Mouse (Mus musculus) testis, postnatal 14 days (tissue): ENCODE data around the gene Rgs7.

ENCODE experiments used
- DNase-seq: peaks from one replicate; pipeline ENCODE4 v3.0.0; 2021; ENCODE audit warnings: low spot score

Rgs7 gene

GRCm38 (mm10) chr1:175307604-175308003, 184.7 kb downstream of the Rgs7 start:
- no peak for DNase-seq

GRCm38 (mm10) chr1:175300895-175301294, 191.4 kb downstream of the Rgs7 start:
- DNase-seq = no peak

GRCm38 (mm10) chr1:175300404-175300803, 191.9 kb downstream of the Rgs7 start:
- no peak for DNase-seq

GRCm38 (mm10) chr1:175299603-175300397, 192.5 kb downstream of the Rgs7 start:
- no peak for DNase-seq

GRCm38 (mm10) chr1:175296906-175297305, 195.4 kb downstream of the Rgs7 start:
- DNase-seq = no peak

- no peak for DNase-seq
These were observed 202.2 kb downstream of the Rgs7 start for GRCm38 (mm10) chr1:175290072-175290471.

GRCm38 (mm10) chr1:175262341-175262740, 230.0 kb downstream of the Rgs7 start:
- no peak for DNase-seq

DNA sequence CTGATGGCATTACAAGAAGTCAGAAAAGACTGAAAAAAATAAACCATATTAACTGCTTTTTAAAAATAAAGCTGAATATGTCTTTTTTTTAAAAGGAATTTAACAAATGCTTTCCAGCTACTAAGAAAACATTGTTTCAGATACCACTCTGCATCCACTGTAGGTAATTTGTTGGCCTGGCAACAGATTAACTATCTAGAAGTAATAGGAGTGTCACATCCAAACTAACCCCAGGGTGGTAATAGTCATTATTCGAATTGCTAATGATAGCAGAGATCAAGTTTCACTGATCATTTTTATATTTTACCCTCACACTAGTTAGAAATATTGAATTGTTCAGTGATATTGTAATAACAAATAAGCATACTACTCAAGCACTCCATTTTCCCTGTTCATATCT, 232.9 kb downstream of the Rgs7 start:
- no peak for DNase-seq

DNA sequence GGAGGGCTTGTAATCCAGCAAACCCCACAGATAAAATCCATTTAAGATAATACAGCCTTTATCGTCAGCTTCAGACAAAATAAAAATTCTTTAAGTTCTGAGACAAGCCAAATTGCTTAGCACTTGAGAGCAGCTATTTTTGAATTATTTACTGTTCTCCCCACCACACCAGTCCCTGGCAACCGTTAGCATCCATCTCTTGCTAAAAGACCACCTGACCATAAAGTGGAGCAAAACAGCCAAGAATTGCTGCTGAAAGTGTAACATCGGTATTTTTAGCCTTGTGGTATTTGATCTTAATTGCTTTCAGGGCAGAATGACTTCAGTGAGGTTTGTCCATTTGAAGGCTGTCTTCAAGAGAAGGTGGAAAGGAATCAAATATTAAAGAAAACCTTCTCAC, 237.1 kb downstream of the Rgs7 start:
- no peak for DNase-seq

GRCm38 (mm10) chr1:175254724-175255123, 237.6 kb downstream of the Rgs7 start:
- DNase-seq = no peak

GRCm38 (mm10) chr1:175242135-175242534, 250.2 kb downstream of the Rgs7 start:
- no peak for DNase-seq

DNA sequence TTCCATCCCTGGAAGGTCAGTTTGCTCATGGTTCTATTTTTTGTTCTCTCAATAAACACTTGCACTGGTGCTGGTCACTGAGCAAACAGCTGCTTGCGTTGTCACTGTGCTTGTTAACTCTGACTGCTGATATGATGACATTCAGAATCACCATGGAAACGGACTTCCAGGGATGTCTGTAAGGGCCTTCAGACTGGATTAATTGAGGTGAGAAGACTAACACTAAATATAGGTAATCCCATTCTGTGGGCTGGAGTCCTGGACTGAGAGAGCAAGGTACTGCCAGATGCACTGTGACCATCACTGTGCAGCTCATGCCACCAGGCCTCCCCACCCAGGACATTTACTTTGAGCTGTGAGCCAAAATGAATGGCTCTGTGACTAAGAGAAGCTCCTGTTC, 252.2 kb downstream of the Rgs7 start:
- no peak for DNase-seq

GRCm38 (mm10) chr1:175221593-175222500, 270.5 kb downstream of the Rgs7 start:
- no peak for DNase-seq

GRCm38 (mm10) chr1:175219563-175219962, 272.7 kb downstream of the Rgs7 start:
- DNase-seq = no peak

DNA sequence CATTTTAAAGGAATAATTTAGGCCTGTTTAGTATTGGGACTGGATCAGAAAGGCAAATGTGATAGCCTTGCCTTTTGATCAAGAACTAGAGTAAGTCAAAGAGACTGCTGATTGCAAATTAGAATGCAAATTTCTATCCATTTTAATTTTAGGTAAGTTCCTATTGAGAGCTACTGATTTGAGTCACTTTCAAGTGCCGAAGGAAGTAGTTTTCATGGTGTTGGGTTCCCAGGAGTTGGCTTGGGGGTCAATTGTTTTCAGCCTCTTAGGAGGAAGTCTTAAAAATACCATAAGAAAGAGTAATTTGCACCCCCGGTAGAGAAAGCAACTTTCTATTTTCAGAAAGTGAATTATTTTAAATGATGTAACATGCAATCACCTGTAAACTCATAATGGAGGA, 285.3 kb downstream of the Rgs7 start:
- DNase-seq = no peak

- no peak for DNase-seq
These were observed 286.7 kb downstream of the Rgs7 start for GRCm38 (mm10) chr1:175205633-175206032.

DNA sequence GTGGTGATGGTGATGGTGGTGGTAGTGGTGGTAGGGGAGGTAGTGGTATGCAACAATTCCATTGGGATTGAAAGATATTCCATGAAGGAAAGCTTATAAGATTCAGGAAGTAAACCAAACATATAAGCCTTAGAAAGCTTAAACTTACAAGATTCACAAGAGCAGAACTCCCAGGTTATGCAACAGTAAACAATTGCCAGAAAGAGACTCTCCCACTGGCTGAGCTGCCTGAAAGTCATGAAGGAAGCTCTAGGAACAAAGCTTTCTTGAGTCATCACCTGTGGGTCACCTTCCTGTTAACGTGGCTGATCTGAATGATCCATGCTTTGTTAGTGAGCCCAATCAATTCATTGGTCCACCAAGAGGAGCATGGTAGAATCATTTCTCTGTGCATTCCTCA, 288.8 kb downstream of the Rgs7 start:
- no peak for DNase-seq

GRCm38 (mm10) chr1:175202902-175203301, 289.4 kb downstream of the Rgs7 start:
- no peak for DNase-seq

DNA sequence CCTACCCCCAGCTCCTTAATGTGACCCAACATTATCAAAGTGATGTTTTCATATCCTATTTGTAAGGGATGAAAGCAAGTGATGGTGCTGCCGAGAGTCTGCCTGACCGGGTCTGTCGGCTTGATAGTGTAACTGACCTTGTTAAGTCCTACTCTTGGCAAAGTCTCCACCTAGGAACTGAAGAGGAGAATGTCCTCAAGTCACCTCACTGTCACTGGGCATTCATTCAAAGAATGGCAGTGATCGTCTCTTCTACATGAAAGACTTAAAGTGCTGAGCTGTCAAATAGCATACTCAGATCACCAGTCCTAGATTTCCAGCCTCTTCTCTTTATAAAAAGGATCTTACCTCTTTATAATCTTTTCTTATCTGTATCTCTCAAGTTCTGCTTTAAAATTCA, 293.4 kb downstream of the Rgs7 start:
- no peak for DNase-seq

DNA sequence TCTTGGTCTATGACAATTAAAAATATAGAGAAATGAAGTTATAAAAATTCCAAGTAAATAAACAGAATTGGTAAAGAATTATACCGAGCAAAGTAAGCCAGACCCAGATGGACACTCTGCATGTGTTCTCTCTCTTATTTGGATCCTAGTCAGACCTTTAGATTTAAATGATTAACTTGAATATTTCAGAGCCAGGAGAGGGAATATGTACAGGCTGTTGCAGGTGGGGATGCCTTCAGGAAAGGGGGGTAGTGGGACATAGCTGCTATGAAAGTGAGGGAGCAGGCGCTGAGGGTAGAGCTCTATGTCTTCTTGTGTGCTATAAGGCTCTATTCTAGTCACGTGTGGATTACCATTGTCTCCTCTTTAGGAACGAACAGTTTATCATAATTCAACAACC, 296.5 kb downstream of the Rgs7 start:
- DNase-seq = no peak

- no peak for DNase-seq
These were observed 304.1 kb downstream of the Rgs7 start for GRCm38 (mm10) chr1:175188186-175188585.

DNA sequence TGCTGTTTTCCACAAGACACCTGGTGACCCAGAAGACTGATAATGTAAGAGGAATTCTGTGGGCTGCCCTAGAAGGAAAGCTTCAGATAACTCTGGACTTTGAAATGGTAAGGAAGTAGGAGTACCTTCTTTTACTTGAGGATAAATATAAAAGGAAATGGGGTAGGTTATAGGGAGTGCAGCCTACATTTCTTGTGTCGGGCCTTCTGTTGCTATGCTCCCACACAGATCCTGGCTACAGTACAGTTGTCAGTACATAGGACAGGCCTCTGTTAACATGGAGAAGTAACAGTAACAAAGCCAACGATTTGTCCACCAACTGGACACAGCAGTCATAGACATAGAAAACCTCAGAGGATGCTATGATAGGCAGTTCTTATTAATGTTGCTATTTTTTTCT, 307.1 kb downstream of the Rgs7 start:
- DNase-seq = no peak

DNA sequence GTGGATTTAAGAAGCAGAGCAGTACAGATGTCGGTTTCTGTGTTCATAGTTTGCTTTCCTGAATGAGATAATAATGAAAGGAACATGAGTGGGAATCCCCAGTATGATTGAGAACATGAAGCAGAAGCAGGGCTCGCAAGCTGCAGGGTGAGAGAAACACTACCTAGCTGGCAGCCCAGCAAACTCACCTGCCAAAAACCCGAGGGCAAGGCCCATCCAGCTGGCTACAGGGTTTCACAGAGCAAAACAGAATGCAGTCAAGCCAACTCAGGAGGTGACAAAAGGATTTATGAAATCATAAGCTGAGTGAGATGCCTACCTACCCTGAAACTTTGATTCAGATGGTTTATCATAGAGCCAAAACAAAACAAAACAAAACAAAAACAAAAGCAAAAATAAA, 307.6 kb downstream of the Rgs7 start:
- DNase-seq = no peak
